Mouse (Mus musculus): ENCODE results near the gene Zc3h10. TPM values are rescaled to one million over a fixed set of nuclear protein-coding genes. Genes with fewer than 3 reads are reported as not detected.
A peak's percentile ranks its signal among the peaks of the same experiment; 100 is the strongest.

Gene Zc3h10
- polyA plus RNA-seq, 1 experiment = 6.0 TPM

- no peak overlapping the region for H3K27ac ChIP-seq (ENCODE audit: insufficient read depth, low read length)
- peaks cover 2% of the 10 kb centered on the region; the same call in 1 of the 2 replicates for H3K4me1 ChIP-seq (ENCODE audit: control insufficient read depth, insufficient read depth, low read length)
- H3K4me3 ChIP-seq (ENCODE audit: insufficient read depth, low read length) = no peak overlapping the region
- no peak for TF ChIP-seq CTCF (IDR thresholded peaks at IDR 0.05; ENCODE audit: borderline replicate concordance, insufficient read depth, low read length)
- TF ChIP-seq POLR2A (IDR thresholded peaks at IDR 0.05; ENCODE audit: low read depth, low read length) = no peak
These were observed 2.7 kb downstream of the Zc3h10 start for GRCm38 (mm10) chr10:128544674-128545569.

DNA sequence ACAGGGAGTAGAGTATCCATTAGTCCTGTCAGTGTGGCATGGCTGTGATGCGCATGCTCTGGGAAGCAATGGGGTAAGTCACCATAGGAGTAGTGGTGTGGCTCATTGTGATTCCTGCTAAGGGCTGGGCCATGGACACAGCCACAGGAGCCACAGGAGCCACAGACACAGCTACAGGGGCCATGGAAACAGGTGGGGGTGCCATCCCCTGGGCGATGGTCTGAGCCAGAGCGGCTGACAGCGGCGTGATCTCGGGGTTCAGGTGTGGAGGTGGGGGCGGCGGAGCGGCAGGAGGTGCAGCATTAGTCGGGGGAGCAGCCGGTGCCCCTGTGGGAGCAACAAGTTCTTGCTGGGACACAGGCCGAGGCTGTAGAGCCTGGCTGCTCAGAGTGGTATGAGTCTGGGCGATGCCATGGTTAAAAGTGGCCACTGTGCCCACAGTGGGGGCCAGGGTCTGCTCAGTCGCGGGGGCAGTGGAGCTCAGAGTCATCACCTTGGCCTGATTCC is 3.4 kb downstream of the Zc3h10 start:
- H3K4me3 ChIP-seq (ENCODE audit: insufficient read depth, low read length) = no peak overlapping the region
- H3K4me1 ChIP-seq (ENCODE audit: control insufficient read depth, insufficient read depth, low read length) = peaks cover 2% of the 10 kb centered on the region; the same call in 1 of the 2 replicates
- TF ChIP-seq CTCF (IDR thresholded peaks at IDR 0.05; ENCODE audit: borderline replicate concordance, insufficient read depth, low read length) (no peak), POLR2A (IDR thresholded peaks at IDR 0.05; ENCODE audit: low read depth, low read length) (no peak)
- no peak overlapping the region for H3K27ac ChIP-seq (ENCODE audit: insufficient read depth, low read length)

DNA sequence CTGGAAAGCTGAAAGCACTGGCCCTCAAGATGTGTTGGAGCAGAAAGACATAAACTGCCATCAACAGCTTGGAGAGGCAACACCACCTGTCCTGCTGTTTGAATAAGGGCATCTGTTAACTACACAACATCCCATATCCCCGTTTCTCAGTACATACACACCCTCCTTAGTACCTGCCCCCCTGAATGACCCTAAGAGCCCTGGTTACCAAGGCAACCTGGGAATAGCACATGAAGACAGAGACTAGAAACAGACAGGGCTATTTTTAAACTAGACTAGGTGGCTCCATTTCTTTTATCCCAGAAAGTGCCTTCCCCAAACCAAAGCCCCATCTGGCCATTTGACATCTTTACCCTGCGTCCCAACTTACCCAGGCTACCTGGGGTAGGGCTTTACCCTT is 4.5 kb downstream of the Zc3h10 start:
- no peak for TF ChIP-seq POLR2A (IDR thresholded peaks at IDR 0.05; ENCODE audit: low read depth, low read length)
- no peak for TF ChIP-seq CTCF (IDR thresholded peaks at IDR 0.05; ENCODE audit: borderline replicate concordance, insufficient read depth, low read length)
- H3K4me1 ChIP-seq (ENCODE audit: control insufficient read depth, insufficient read depth, low read length) = peaks cover 2% of the 10 kb centered on the region; the same call in 1 of the 2 replicates
- H3K27ac ChIP-seq (ENCODE audit: insufficient read depth, low read length) = no peak overlapping the region
- no peak overlapping the region for H3K4me3 ChIP-seq (ENCODE audit: insufficient read depth, low read length)

- TF ChIP-seq CTCF (IDR thresholded peaks at IDR 0.05; ENCODE audit: borderline replicate concordance, insufficient read depth, low read length) (no peak), POLR2A (IDR thresholded peaks at IDR 0.05; ENCODE audit: low read depth, low read length) (no peak)
- H3K4me1 ChIP-seq (ENCODE audit: control insufficient read depth, insufficient read depth, low read length) = no peaks in the 10 kb centered on the region
- no peak overlapping the region for H3K4me3 ChIP-seq (ENCODE audit: insufficient read depth, low read length)
- H3K27ac ChIP-seq (ENCODE audit: insufficient read depth, low read length) = no peak overlapping the region
These were observed 9.2 kb downstream of the Zc3h10 start for GRCm38 (mm10) chr10:128538340-128538870.

- TF ChIP-seq POLR2A (IDR thresholded peaks at IDR 0.05; ENCODE audit: low read depth, low read length) (peak; percentile 25; the same call in 1 of the 2 replicates), CTCF (IDR thresholded peaks at IDR 0.05; ENCODE audit: borderline replicate concordance, insufficient read depth, low read length) (peak; percentile 49; the same call in 1 of the 2 replicates)
- H3K27ac ChIP-seq (ENCODE audit: insufficient read depth, low read length) = peak overlapping the region; percentile 29
- H3K4me3 ChIP-seq (ENCODE audit: insufficient read depth, low read length) = no peak overlapping the region; the same call in 1 of the 2 replicates
- H3K4me1 ChIP-seq (ENCODE audit: control insufficient read depth, insufficient read depth, low read length) = no peaks in the 10 kb centered on the region
These were observed 11.2 kb downstream of the Zc3h10 start for GRCm38 (mm10) chr10:128536266-128536940.

DNA sequence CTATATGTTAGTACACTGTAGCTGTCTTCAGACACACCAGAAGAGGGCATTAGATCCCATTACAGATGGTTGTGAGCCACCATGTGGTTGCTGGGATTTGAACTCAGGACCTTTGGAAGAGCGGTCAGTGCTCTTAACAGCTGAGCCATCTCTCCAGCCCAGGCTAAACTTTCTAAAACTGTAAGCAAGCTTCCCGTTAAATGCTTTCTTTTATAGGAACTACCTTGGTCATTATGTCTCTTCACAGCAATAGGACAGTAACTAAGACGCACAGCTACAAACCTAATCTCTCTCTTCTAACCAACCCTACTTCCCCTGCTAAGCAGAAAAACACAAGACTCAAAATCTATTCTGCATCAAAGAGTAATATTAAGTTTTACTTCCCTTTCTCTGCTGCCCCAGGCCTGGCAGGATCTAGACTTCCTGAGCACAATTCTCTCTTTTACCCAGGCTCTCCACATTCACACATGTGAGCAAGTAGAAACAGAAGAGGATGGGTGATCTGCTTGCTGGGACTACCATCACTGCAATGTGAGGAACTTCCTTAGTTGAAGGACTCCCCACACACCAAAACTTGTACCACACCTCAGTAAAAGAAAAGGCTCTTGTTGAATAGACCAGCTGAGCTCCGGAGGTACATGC is 11.8 kb downstream of the Zc3h10 start:
- H3K4me1 ChIP-seq (ENCODE audit: control insufficient read depth, insufficient read depth, low read length) = no peaks in the 10 kb centered on the region
- no peak overlapping the region; the same call in 1 of the 2 replicates for H3K4me3 ChIP-seq (ENCODE audit: insufficient read depth, low read length)
- TF ChIP-seq CTCF (IDR thresholded peaks at IDR 0.05; ENCODE audit: borderline replicate concordance, insufficient read depth, low read length) (no peak), POLR2A (IDR thresholded peaks at IDR 0.05; ENCODE audit: low read depth, low read length) (no peak)
- H3K27ac ChIP-seq (ENCODE audit: insufficient read depth, low read length) = peak overlapping the region; percentile 29

- H3K27ac ChIP-seq (ENCODE audit: insufficient read depth, low read length) = no peak overlapping the region
- H3K4me3 ChIP-seq (ENCODE audit: insufficient read depth, low read length) = no peak overlapping the region
- H3K4me1 ChIP-seq (ENCODE audit: control insufficient read depth, insufficient read depth, low read length) = no peaks in the 10 kb centered on the region
- no peak for TF ChIP-seq CTCF (IDR thresholded peaks at IDR 0.05; ENCODE audit: borderline replicate concordance, insufficient read depth, low read length)
- TF ChIP-seq POLR2A (IDR thresholded peaks at IDR 0.05; ENCODE audit: low read depth, low read length) = no peak
These were observed 12.4 kb downstream of the Zc3h10 start for GRCm38 (mm10) chr10:128535206-128535605.

DNA sequence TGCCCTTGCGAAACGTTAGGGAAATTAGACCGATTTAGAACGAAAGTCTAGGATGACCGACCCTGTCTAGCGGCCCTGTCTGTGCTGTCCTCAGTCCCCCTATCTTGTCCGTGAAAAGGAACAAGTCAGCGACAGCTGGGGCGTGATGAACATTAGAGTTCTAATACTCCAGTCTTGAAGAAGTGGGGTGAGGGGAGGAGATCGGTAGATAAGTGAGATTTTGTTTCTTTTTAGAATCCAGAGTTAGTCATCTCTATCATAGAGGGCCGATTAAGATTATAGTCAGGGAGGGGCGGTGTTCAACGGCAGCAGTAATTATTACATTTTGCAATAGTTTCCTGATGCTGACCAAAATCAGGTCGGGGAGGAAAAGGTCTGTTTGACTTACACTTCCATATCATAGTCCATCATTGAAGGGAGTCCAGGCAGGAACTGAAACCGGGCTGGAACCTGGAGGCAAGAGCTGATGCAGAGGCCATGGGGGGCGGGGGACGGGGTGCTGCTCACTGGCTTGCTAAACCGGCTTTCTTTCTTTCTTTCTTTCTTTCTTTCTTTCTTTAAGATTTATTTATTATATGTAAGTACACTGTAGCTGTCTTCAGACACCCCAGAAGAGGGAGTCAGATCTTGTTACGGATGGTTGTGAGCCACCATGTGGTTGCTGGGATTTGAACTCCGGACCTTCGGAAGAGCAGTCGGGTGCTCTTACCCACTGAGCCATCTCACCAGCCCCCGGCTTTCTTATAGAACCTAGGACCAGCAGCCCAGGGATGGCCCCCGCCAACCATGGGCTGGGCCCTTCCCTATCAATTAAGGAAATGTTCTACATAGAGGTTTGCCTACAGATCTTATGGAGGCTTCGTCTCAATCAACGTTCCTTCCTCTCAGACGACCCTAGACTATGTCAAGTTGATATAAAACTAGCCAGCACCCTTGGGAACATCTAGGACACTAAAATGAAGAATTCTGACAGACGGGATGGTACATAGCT is 20.9 kb downstream of the Zc3h10 start:
- Histone ChIP-seq H3K27ac (ENCODE audit: insufficient read depth, low read length) (peak overlapping the region; percentile 58), H3K4me3 (ENCODE audit: insufficient read depth, low read length) (peak overlapping the region; percentile 32), H3K4me1 (ENCODE audit: control insufficient read depth, insufficient read depth, low read length) (no peaks in the 10 kb centered on the region)
- TF ChIP-seq CTCF (IDR thresholded peaks at IDR 0.05; ENCODE audit: borderline replicate concordance, insufficient read depth, low read length) (no peak), POLR2A (IDR thresholded peaks at IDR 0.05; ENCODE audit: low read depth, low read length) (no peak)

Measured in embryonic fibroblast, embryonic 13.5 days (primary cell).